Mouse (Mus musculus) embryonic fibroblast, embryonic 13.5 days (primary cell): ENCODE data around the gene Atad1. TPM values are rescaled to one million over a fixed set of nuclear protein-coding genes. Genes with fewer than 3 reads are reported as not detected.
"Not testable (repeated sequence)": the region's sequence is repeated elsewhere in the genome, so short reads cannot be mapped to it uniquely, and the experiment has no call there.

ENCODE experiments used
- H3K27ac ChIP-seq: 2 replicates; pipeline ENCODE4 v1.5.1; 2012; ENCODE audit warnings: low read length, control low read depth, inconsistent platforms; ENCODE audit not compliant: insufficient read depth
- H3K4me1 ChIP-seq: 2 replicates; pipeline ENCODE4 v1.6.1; 2011; ENCODE audit warnings: low read length; ENCODE audit not compliant: control insufficient read depth, insufficient read depth
- H3K4me3 ChIP-seq: 2 replicates; pipeline ENCODE4 v1.5.1; 2011; ENCODE audit warnings: mild to moderate bottlenecking, control low read depth, low read length; ENCODE audit not compliant: insufficient read depth
- CTCF ChIP-seq: IDR thresholded peaks from 2 replicates; pipeline ENCODE4 v1.5.1; 2011; ENCODE audit warnings: mild to moderate bottlenecking, control low read depth, low read length, moderate library complexity, borderline replicate concordance; ENCODE audit not compliant: insufficient read depth
- POLR2A ChIP-seq: IDR thresholded peaks from 2 replicates; pipeline ENCODE4 v1.6.1; 2011; ENCODE audit warnings: low read depth, mild to moderate bottlenecking, control low read depth, low read length, moderate library complexity
- polyA plus RNA-seq: library from polyadenylated mRNA; stranded (reverse); fragments of >200 nt; gene quantifications from 2 replicates; pipeline ENCODE4 v1.2.4, GENCODE M21; 2011; ENCODE audit warnings: low read depth; ENCODE audit not compliant: missing spikeins, insufficient read length

Atad1 gene
- polyA plus RNA-seq, 1 experiment, result 97.8 TPM

- TF ChIP-seq CTCF (peak; percentile 88), POLR2A (no peak)
- no peaks in the 10 kb centered on the region for H3K4me1 ChIP-seq
- no peak overlapping the region for H3K27ac ChIP-seq
- no peak overlapping the region for H3K4me3 ChIP-seq
Observed at GRCm38 (mm10) chr19:32715201-32715600, 24.4 kb downstream of the Atad1 start.

DNA sequence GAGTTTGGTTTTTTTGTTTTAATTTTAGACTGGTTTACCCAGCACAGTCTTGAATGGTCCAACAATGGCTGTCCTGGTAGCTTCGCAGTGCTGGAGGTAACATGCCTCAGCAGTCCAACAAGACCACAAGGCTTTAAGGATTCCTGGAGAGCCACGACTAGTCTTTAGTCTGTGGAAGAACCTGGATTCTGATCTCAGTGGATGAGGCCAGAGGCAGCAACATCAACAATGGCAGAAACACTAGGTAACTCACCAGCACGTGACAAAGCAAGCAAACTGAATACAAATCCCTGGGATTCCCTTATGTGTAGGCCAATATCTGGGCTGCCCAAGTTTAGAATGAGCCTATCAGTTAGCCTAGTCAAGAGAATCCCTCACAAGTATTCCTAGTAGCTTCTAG is 26.1 kb downstream of the Atad1 start:
- Histone ChIP-seq H3K4me3 (no peak overlapping the region), H3K27ac (no peak overlapping the region), H3K4me1 (no peaks in the 10 kb centered on the region)
- TF ChIP-seq POLR2A (no peak), CTCF (no peak)

GRCm38 (mm10) chr19:32712588-32713042 is 27.0 kb downstream of the Atad1 start:
- Histone ChIP-seq H3K4me1 (no peaks in the 10 kb centered on the region), H3K4me3 (peak overlapping the region; percentile 100), H3K27ac (peak overlapping the region; percentile 55)
- TF ChIP-seq POLR2A, result no peak; the same call in 1 of the 2 replicates
- TF ChIP-seq CTCF, result no peak

- no peak for TF ChIP-seq CTCF
- peak; percentile 96 for TF ChIP-seq POLR2A
- peak overlapping the region; percentile 100 for H3K4me3 ChIP-seq
- H3K27ac ChIP-seq, result peak overlapping the region; percentile 55
- no peaks in the 10 kb centered on the region for H3K4me1 ChIP-seq
Observed at GRCm38 (mm10) chr19:32711761-32712541, 27.6 kb downstream of the Atad1 start.

GRCm38 (mm10) chr19:32710288-32710687 is 29.3 kb downstream of the Atad1 start:
- no peak overlapping the region for H3K4me3 ChIP-seq

DNA sequence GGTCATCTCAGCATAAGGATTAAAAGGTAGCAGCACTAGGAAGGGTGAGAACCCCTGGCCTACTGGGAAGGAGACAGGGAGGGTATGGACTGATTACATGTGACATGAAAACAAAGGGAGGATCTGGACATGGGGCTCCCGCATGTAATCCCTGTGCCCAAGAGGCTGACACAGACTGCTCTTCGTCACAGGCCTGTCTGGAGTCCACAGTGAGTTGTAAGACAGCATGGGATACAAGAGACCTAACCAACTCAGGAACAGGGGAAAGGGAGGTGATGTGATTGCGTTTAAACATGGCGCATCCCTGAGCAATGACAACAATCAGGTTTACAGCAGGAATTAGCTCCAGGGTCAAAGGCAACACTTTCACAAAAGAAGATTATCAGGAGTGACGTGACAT is 30.6 kb downstream of the Atad1 start:
- H3K27ac ChIP-seq, result no peak overlapping the region
- H3K4me3 ChIP-seq, result no peak overlapping the region
- TF ChIP-seq CTCF, result no peak
- no peak for TF ChIP-seq POLR2A
- no peaks in the 10 kb centered on the region for H3K4me1 ChIP-seq

More at GRCm38 (mm10) chr19:32710288-32710687, 29.3 kb downstream of the Atad1 start:
- Histone ChIP-seq H3K27ac (no peak overlapping the region), H3K4me1 (no peaks in the 10 kb centered on the region)
- TF ChIP-seq POLR2A (no peak), CTCF (no peak)

GRCm38 (mm10) chr19:32702191-32702590 is 37.4 kb downstream of the Atad1 start:
- Histone ChIP-seq H3K4me1 (no peaks in the 10 kb centered on the region; the same call in none of the 2 replicates), H3K27ac (no peak overlapping the region), H3K4me3 (no peak overlapping the region)
- no peak for TF ChIP-seq POLR2A
- no peak for TF ChIP-seq CTCF

- Histone ChIP-seq H3K4me1 (no peaks in the 10 kb centered on the region), H3K4me3 (no peak overlapping the region), H3K27ac (no peak overlapping the region)
- TF ChIP-seq CTCF (no peak), POLR2A (no peak)
Observed at GRCm38 (mm10) chr19:32696674-32697073, 42.9 kb downstream of the Atad1 start.

DNA sequence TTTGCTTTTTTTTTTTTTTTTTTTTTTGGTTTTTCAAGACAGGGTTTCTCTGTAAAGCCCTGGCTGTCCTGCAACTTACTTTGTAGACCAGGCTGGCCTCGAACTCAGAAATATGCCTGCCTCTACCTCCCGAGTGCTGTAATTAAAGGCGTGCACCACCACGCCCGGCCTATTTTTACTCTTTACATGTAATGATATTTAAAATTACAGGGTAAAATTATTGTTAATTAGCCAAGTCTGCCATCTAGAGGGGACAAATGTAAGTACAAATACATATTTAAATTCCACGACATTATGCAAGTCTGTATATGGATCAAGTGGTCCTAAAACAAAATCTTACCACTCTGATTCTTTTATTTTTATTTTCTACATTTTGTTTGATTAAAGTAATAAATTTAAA is 49.9 kb downstream of the Atad1 start:
- Histone ChIP-seq H3K27ac (no peak overlapping the region), H3K4me3 (no peak overlapping the region), H3K4me1 (no peaks in the 10 kb centered on the region)
- TF ChIP-seq CTCF (no peak), POLR2A (no peak)

DNA sequence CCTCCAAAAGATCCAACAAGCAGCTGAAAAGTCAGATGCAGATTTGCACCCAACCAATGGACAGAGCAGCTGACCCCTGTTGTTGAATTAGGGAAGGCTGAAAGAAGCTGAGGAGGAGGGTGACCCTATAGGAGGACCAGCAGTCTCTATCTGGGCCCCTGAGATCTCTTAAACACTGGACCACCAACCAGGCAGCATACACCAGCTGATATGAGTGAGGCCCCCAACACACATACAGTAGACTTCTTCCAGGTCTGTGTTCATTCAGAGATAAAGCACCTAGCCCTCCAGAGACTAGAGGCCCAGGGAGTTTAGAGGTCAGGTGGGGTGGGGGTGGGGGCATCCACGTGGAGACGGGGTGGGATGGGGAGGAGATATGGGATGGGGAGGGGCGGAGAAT is 51.4 kb downstream of the Atad1 start:
- H3K4me3 ChIP-seq, H3K27ac ChIP-seq, H3K4me1 ChIP-seq: not testable (repeated sequence)
